Mouse (Mus musculus): ENCODE data around the gene Wnt2b.
A peak's percentile ranks its signal among the peaks of the same experiment; 100 is the strongest.

Wnt2b gene

DNA sequence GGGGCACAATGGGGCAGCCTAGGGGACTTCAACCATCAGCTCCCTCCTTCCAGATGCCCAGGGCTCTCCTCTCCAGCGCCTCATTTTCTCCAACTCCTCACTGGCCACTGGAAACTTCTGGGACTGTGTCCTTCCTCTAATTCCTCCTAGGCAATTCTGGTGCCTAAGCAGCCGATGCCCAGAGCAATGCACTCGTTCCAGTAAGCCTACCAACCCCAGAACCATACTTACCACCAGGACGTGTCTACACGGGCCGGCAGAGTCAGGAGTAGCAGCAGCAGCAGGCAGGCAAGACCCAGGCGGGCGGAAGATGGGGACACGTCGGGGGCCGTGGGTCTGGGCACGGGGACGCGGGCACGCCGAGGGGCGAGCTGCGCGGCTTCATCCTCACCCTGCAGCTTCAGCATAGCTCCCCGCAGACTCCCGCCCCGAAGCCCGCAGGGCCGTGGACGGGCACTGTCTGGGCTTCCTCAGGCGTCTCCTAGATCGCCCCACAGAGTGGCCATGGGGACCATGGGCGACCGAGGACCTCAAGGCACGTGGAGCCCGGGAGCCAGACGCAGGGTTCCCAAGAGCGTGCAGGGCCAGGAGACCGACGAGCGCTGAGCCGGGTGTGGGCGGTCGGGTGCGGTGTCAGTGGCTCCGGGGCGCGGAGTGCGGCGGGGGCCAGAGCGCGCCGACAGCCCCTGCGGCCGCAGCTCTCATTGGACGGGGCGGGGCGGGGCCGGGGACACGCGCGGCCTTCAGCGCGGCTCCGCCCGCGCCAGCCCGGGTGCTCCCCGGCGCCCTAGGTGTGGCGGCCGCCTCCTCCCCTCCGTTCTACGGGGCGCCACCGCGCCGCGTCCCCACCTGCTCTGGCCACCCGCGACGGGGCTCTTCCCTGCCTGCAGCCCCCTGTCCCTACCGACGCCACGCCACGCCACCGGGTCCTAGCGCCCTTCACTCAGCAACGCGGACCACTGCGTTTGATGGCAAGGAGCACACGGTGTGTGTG lies at the start of gene Wnt2b:
Gene Wnt2b (minus strand): TSS at position 856 of the 994 bp plus-strand sequence.
- no peak for DNase-seq (ENCODE audit: low read depth in 2 of 2, low spot score in 2 of 2)

DNA sequence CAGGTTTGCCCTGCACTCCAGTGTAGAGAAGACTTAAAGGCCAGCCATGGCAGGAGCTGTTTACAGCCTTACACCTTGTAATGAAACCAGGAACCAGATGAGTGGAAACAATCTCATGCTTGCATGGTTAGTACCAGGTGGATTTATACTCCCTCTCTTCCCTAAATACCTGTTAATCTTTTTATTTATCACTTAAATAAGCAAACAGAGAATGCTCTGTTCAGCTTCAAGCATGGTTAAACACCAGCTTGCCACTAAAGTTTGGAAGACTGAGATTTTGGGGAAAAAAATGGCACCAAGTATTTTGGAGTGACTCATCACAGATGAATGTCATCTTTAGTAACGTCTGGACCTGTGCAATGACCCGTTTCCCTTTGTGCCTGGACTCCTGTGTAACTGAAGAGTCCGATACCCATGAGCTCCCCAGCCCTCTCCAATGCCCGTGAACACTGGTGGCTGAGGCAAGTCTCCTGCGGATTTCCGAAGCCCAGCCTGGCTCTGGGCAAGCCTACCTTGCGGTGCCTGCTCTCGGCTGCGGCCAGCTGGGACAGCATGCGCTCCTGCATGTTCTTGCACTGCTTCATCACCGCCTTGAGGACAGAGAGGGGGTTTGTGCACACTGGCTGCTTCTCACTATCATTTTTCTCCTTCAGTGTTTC lies 49.1 kb upstream of the Wnt2b start:
- no peak for DNase-seq (ENCODE audit: low read depth in 2 of 2, low spot score in 2 of 2)

- DNase-seq (ENCODE audit: low read depth in 2 of 2, low spot score in 2 of 2) = no peak
Observed at GRCm38 (mm10) chr3:105008070-105008469, 46.3 kb upstream of the Wnt2b start.

GRCm38 (mm10) chr3:105006101-105006500 lies 44.4 kb upstream of the Wnt2b start:
- DNase-seq (ENCODE audit: low read depth in 2 of 2, low spot score in 2 of 2) = no peak

DNA sequence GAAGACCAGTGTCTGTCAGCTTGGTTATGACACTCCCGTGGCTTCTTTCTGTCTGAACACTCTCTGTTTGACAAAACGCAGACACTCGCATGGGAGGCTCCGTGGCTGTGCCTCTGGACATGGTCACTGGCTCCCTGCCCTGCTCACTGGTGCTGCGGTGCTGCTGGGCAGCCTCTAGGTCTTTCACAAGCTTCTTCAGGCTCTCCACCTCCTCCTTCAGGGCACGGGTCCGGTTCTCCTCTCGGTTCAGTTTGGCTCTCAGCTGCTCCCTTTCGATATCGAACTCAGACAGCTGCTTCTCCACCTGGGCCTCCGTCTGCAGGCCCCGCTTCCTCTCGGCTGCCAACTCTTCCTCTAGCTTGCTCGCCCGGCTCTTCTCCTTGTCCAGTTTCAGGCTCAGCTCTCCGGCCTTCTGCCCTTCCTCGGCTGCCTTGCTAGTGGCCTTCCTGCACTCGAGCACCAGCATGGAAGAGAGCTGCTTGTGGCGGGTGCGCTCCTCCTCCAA lies 43.9 kb upstream of the Wnt2b start:
- no peak for DNase-seq (ENCODE audit: low read depth in 2 of 2, low spot score in 2 of 2)

DNA sequence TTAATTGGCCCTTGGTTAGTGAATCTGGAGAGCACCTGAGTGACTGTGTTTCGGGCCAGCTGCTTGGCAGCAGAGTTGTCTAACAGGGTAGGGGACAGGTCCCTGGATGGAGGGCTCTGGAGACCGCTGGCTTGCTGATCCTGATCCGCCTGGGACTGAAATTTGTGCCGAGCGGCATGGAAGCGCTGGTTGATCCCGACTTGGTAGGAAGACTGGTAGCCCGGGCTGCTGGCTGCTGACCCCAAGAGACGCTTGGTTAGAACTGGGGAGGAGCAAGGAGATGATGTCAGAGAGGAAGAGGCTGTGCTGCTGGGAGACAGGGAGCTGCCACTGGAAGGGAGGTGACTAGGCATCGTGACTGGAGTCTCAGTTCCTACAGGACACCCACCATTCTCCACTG lies 43.3 kb upstream of the Wnt2b start:
- no peak for DNase-seq (ENCODE audit: low read depth in 2 of 2, low spot score in 2 of 2)

GRCm38 (mm10) chr3:105003960-105004463 lies 42.3 kb upstream of the Wnt2b start:
- no peak for DNase-seq (ENCODE audit: low read depth in 2 of 2, low spot score in 2 of 2)

GRCm38 (mm10) chr3:105001374-105001773 lies 39.7 kb upstream of the Wnt2b start:
- no peak for DNase-seq (ENCODE audit: low read depth in 2 of 2, low spot score in 2 of 2)

GRCm38 (mm10) chr3:105000561-105000960 lies 38.8 kb upstream of the Wnt2b start:
- DNase-seq (ENCODE audit: low read depth in 2 of 2, low spot score in 2 of 2) = no peak

GRCm38 (mm10) chr3:104997563-104997962 lies 35.8 kb upstream of the Wnt2b start:
- no peak for DNase-seq (ENCODE audit: low read depth in 2 of 2, low spot score in 2 of 2)

GRCm38 (mm10) chr3:104995707-104996106 lies 34.0 kb upstream of the Wnt2b start:
- DNase-seq (ENCODE audit: low read depth in 2 of 2, low spot score in 2 of 2) = no peak

DNA sequence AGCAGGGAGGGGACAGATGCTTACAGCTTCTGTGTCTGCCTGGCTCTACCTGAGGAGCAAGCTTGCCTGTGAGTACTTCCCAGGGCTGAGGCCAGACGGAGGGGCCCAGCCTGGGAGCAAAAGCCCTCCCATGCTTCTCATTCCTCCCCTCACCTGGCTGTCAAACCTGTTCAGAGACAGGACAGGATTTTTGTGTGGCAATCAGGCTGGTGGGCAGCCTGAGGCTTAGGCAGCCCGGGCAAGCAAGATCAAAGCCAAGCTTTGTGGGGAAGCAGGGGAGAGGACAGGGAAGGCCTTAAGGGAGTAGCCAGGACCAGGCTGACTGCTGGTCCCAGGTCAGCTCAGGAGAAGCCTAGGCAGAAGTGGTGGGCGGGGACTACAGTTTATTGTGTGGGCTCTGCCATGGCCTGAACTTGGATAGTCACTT lies 32.7 kb upstream of the Wnt2b start:
- no peak for DNase-seq (ENCODE audit: low read depth in 2 of 2, low spot score in 2 of 2)

DNA sequence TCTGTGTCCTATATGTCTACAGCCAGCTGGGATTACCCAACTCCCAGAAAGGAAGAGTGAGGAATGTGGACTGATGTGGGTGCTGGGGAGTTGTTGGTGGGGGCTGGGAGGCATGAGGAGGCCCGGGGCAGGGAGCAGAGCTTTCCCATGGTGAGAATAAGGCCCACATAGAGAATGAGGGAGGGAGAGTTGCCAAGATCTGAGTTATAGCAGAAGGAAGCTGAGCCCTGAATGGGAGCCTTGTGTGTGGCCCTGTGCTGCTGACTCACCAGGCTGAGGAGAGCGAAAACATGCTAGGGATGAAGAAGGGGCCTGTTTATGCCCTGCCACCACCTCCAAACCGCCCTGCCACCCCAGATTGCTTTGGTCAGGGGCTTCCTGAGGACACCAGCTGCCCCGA lies 32.1 kb upstream of the Wnt2b start:
- DNase-seq (ENCODE audit: low read depth in 2 of 2, low spot score in 2 of 2) = no peak

DNA sequence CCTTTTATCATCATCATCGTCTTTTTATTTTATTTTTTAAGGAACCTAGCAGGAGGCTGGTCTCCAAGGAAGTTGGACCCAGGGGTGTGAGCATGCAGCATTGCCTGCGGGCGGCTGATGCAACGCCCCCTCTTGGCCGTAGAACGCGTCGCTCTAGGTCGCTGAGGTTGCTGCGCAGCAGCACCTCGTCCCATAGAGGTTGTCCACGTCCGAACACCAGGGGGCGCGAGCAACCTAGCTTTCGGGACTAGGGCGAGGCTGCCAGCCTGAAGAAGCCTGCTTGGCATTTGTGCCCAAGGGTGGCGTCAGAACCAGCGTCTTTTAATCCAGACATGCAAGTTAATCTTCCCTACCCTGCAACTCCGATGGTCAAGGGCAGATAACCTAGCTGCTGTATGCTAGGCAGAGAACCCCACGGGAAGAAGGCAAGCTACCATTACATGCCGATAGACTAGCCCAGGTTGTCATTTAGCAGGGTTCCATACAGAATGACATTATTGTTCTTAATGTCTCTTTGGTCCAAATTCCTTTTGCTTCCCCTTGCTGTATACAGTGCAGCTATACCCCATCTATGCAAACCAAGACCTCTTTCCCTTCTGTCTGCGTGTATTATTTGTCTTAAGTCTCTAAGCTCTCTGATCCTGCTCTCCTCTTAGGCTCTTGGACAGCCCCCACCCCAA lies 31.1 kb upstream of the Wnt2b start:
- peak; percentile 74 to 85 for DNase-seq (ENCODE audit: low read depth in 2 of 2, low spot score in 2 of 2)

DNA sequence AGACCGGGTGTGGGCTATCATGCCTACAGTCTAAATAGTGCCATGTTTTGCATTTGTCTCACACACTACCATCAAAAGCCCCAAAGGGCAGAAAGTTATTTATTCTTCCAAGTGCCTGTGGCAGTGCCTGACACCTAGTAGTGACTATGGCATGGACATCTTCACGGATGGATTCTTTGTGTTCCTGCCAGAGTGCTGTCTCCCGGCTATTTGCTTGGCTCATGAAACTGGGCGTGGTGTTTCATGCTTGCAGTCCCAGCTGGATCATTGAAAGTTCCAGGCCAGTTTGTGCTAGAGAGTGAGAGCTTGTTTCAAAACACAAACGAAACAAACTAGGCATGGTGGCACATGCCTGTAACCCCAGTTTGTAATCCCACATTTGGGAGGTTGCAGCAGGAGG lies 30.0 kb upstream of the Wnt2b start:
- DNase-seq (ENCODE audit: low read depth in 2 of 2, low spot score in 2 of 2) = no peak

DNA sequence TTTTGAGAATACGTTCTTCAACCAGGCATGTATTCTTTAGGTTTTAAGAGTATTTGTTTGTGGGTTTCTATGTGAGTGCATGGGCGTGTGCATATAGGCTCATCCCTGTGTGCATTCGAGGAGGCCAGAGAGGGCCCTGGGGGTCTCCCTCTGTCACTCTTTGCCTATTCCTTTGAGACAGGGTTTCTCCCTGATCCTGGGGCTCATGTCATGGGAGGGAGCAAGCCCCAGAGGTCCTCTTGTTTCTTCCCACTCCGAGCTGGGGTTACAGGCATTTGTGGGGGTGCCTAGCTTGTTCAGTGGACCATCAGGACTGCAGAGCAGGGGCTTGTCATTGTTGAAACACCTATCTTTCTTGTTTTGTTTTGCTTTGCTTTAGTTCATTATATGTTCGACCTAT lies 26.2 kb upstream of the Wnt2b start:
- no peak for DNase-seq (ENCODE audit: low read depth in 2 of 2, low spot score in 2 of 2)

DNA sequence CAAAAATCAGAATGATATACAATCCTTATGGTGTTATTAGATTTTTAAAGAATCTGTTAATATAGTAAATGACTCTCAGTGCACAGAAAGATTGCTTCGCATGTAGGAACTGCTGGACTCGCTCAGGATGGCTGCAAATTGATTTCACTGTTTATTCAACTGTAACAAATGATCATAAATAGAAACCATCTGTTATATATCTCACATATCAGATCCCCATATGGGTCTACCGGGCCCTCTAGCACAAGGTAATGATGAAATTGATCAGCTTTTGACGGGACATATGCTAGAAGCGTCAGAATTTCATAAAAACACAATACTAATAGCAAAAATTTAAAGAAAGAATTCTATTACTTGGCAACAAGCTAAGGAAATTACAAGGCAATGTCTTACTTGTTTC lies 18.0 kb upstream of the Wnt2b start:
- DNase-seq (ENCODE audit: low read depth in 2 of 2, low spot score in 2 of 2) = no peak

DNA sequence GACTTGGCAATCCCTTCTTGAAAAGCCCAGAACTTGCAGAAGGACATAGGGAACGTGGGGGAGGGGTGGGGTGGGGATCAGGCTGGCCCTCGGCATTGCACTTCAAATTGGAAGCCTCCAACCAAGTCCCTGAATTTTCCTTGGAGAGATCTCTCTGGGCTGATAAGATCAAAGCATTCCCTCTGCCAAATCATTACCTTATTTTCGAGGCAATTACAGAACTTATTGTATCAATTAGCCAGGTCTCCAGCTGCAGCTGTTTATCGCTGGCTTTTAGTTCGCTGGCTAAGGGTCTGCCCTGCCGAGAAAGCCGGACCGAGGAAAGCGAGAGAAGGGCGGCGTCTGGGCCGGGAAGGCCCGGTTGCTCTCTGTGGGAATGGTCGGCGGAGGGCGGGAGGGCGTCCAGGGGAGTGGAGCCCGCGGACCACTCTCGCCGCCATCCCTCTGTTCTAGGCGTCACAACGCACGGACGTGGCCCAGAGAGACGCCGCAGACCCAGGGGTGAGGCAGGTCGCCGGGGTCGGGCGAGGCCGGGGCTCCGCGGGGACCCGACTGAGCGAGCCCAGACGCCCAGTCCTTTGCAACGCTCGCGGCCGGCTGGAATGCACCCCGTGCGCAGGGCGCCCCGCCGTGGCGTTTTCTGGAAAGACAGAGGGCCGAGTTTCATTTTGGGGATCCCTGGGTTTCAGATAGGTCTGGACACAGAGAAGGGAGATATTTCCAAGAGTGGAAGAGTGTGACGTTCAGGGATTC lies 6.0 kb upstream of the Wnt2b start:
- peak; percentile 51 to 70 for DNase-seq (ENCODE audit: low read depth in 2 of 2, low spot score in 2 of 2)

DNA sequence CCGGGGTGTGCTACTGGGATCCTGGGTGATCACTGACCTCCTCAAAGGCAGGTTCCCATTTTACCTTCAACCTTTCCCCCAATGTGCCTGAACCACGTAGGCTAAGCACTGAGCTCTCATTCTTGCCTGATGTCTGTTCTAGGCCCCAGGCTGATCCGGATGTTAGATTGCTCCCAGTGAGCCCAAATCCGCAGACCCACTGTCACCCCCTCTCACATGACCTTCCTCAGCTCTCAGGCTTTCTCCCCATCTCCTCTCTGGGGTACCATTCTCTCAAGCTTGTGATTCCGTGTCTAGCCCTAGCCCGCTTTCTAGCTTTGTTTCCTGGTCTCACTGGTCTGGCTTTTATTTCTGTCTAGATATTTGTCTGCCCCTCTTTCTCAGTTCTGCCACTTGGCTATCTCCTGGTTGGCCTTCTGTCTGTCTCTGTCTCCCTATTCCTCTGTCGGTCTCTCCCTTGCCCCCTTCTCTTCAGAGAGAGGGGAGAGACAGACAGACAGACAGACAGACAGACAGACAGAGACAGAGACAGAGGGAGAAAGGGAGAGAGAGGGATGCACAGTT lies 4.4 kb upstream of the Wnt2b start:
- DNase-seq (ENCODE audit: low read depth in 2 of 2, low spot score in 2 of 2) = no peak
